Mouse (Mus musculus) myocyte (in vitro differentiated cells): ENCODE measurements around the gene Dda1. TPM values are rescaled to one million over a fixed set of nuclear protein-coding genes. Genes with fewer than 3 reads are reported as not detected.

Experiments used
- H3K27me3 ChIP-seq: one replicate; pipeline ENCODE4 v1.6.1; 2011; ENCODE audit not compliant: control insufficient read depth, insufficient read depth, insufficient read length
- H3K36me3 ChIP-seq: one replicate; pipeline ENCODE4 v1.6.1; 2011; ENCODE audit not compliant: control insufficient read depth, insufficient read depth
- H3K4me2 ChIP-seq: one replicate; pipeline ENCODE4 v1.6.1; 2011; ENCODE audit warnings: low read depth, control low read depth
- H3K4me3 ChIP-seq: one replicate; pipeline ENCODE4 v1.5.1; 2011; ENCODE audit warnings: mild to moderate bottlenecking, control low read depth, moderate library complexity
- H3K79me2 ChIP-seq: one replicate; pipeline ENCODE4 v1.6.1; 2011; ENCODE audit not compliant: control insufficient read depth, insufficient read depth
- H3ac ChIP-seq: one replicate; pipeline ENCODE4 v1.6.1; 2011; ENCODE audit not compliant: control insufficient read depth, insufficient read length
- CEBPB ChIP-seq: IDR thresholded peaks from 2 replicates; pipeline ENCODE4 v1.6.1; 2011; ENCODE audit warnings: mild to moderate bottlenecking, moderate library complexity; ENCODE audit not compliant: poor library complexity, insufficient read depth, severe bottlenecking
- E2F4 ChIP-seq: IDR thresholded peaks from one replicate; pipeline ENCODE4 v1.6.1; 2011; ENCODE audit warnings: mild to moderate bottlenecking, control low read depth, moderate library complexity; ENCODE audit not compliant: insufficient read depth
- MAX ChIP-seq: IDR thresholded peaks from one replicate; pipeline ENCODE4 v1.6.1; 2011; ENCODE audit warnings: low read depth, mild to moderate bottlenecking, control low read depth
- MYOD1 ChIP-seq, 3 experiments: IDR thresholded peaks; one replicate each; pipeline ENCODE4 v1.6.1; 2011; ENCODE audit warnings: control low read depth in 2 of 3, low read depth in 2 of 3, mild to moderate bottlenecking in 2 of 3, moderate library complexity in 1 of 3; ENCODE audit not compliant: insufficient read length in 2 of 3, control insufficient read depth in 1 of 3
- MYOG ChIP-seq, 3 experiments: IDR thresholded peaks; one replicate each; pipeline ENCODE4 v1.6.1; 2011; ENCODE audit warnings: control low read depth in 2 of 3, low read depth in 2 of 3, mild to moderate bottlenecking in 2 of 3; ENCODE audit not compliant: insufficient read length in 2 of 3, control insufficient read depth in 1 of 3, insufficient read depth in 1 of 3
- POLR2A ChIP-seq: IDR thresholded peaks from one replicate; pipeline ENCODE4 v1.6.1; 2011; ENCODE audit warnings: low read depth, mild to moderate bottlenecking, control low read depth, moderate library complexity; ENCODE audit not compliant: insufficient read length
- POLR2AphosphoS2 ChIP-seq: IDR thresholded peaks from one replicate; pipeline ENCODE4 v1.6.1; 2011; ENCODE audit warnings: low read depth, control low read depth; ENCODE audit not compliant: insufficient read length
- REST ChIP-seq: IDR thresholded peaks from one replicate; pipeline ENCODE4 v1.6.1; 2011; ENCODE audit warnings: mild to moderate bottlenecking, control low read depth, moderate library complexity; ENCODE audit not compliant: insufficient read depth, insufficient read length
- SRF ChIP-seq: IDR thresholded peaks from one replicate; pipeline ENCODE4 v1.6.1; 2011; ENCODE audit warnings: low read depth; ENCODE audit not compliant: control insufficient read depth, insufficient read length
- TCF12 ChIP-seq: IDR thresholded peaks from one replicate; pipeline ENCODE4 v1.6.1; 2011; ENCODE audit warnings: mild to moderate bottlenecking, control low read depth; ENCODE audit not compliant: poor library complexity, insufficient read depth, severe bottlenecking
- TCF3 ChIP-seq: IDR thresholded peaks from one replicate; pipeline ENCODE4 v1.6.1; 2011; ENCODE audit warnings: low read depth, control low read depth; ENCODE audit not compliant: insufficient read length
- USF1 ChIP-seq: IDR thresholded peaks from one replicate; pipeline ENCODE4 v1.6.1; 2011; ENCODE audit warnings: low read depth, mild to moderate bottlenecking, control low read depth, moderate library complexity
- polyA plus RNA-seq: library from polyadenylated mRNA; unstranded; fragments of >200 nt; fragmentation: generic; extraction: Trizol; gene quantifications from one replicate; pipeline ENCODE4 v1.2.1, GENCODE M21; 2012; ENCODE audit warnings: missing spikeins

The Dda1 gene
- polyA plus RNA-seq, 1 experiment: 117 TPM

- H3K4me2 ChIP-seq: peak overlapping the region; percentile 86
- H3K79me2 ChIP-seq: peaks cover 23% of the 10 kb centered on the region
- no peaks in the 10 kb centered on the region for H3K27me3 ChIP-seq
- peak overlapping the region; percentile 67 for H3K4me3 ChIP-seq
- H3K36me3 ChIP-seq: peaks cover 5% of the 10 kb centered on the region
- TF ChIP-seq CEBPB (no peak), SRF (no peak), MAX (no peak), TCF12 (no peak), E2F4 (no peak), POLR2AphosphoS2 (no peak), TCF3 (no peak), POLR2A (no peak), MYOG (IDR thresholded peaks at IDR 0.05; ENCODE audit: control insufficient read depth in 1 of 3, insufficient read depth in 1 of 3, insufficient read length in 2 of 3, low read depth in 2 of 3) (no peak), MYOD1 (IDR thresholded peaks at IDR 0.05; ENCODE audit: control insufficient read depth in 1 of 3, insufficient read length in 2 of 3, low read depth in 2 of 3) (no peak), USF1 (no peak), REST (no peak)
- H3ac ChIP-seq: no peak overlapping the region
Observed at GRCm38 (mm10) chr8:71470146-71470912, 1.3 kb downstream of the Dda1 start.

- Histone ChIP-seq H3K79me2 (peaks cover 23% of the 10 kb centered on the region), H3K4me3 (peak overlapping the region; percentile 67), H3K4me2 (no peak overlapping the region), H3K27me3 (no peaks in the 10 kb centered on the region), H3ac (no peak overlapping the region), H3K36me3 (peaks cover 5% of the 10 kb centered on the region)
- TF ChIP-seq POLR2AphosphoS2: no peak
- TF ChIP-seq POLR2A: no peak
- no peak for TF ChIP-seq MYOD1 (IDR thresholded peaks at IDR 0.05; ENCODE audit: control insufficient read depth in 1 of 3, insufficient read length in 2 of 3, low read depth in 2 of 3)
- TF ChIP-seq CEBPB: no peak
- no peak for TF ChIP-seq MAX
- TF ChIP-seq REST: no peak
- no peak for TF ChIP-seq MYOG (IDR thresholded peaks at IDR 0.05; ENCODE audit: control insufficient read depth in 1 of 3, insufficient read depth in 1 of 3, insufficient read length in 2 of 3, low read depth in 2 of 3)
- no peak for TF ChIP-seq TCF3
- no peak for TF ChIP-seq E2F4
- TF ChIP-seq TCF12: no peak
- no peak for TF ChIP-seq USF1
Observed at GRCm38 (mm10) chr8:71470913-71471255, 1.9 kb downstream of the Dda1 start.

GRCm38 (mm10) chr8:71471861-71472260, 2.9 kb downstream of the Dda1 start:
- no peak overlapping the region for H3K4me3 ChIP-seq
- H3ac ChIP-seq: no peak overlapping the region
- peaks cover 23% of the 10 kb centered on the region for H3K79me2 ChIP-seq
- TF ChIP-seq CEBPB: no peak
- no peak for TF ChIP-seq USF1
- TF ChIP-seq MAX: no peak
- no peak for TF ChIP-seq POLR2AphosphoS2
- no peak for TF ChIP-seq REST
- TF ChIP-seq TCF12: no peak
- no peak for TF ChIP-seq E2F4
- no peak for TF ChIP-seq POLR2A
- no peak for TF ChIP-seq MYOG (IDR thresholded peaks at IDR 0.05; ENCODE audit: control insufficient read depth in 1 of 3, insufficient read depth in 1 of 3, insufficient read length in 2 of 3, low read depth in 2 of 3)
- no peak for TF ChIP-seq TCF3
- TF ChIP-seq MYOD1 (IDR thresholded peaks at IDR 0.05; ENCODE audit: control insufficient read depth in 1 of 3, insufficient read length in 2 of 3, low read depth in 2 of 3): no peak
- H3K27me3 ChIP-seq: no peaks in the 10 kb centered on the region
- no peak overlapping the region for H3K4me2 ChIP-seq
- H3K36me3 ChIP-seq: peaks cover 5% of the 10 kb centered on the region

GRCm38 (mm10) chr8:71472601-71473386, 3.8 kb downstream of the Dda1 start:
- Histone ChIP-seq H3K4me3 (no peak overlapping the region), H3K4me2 (no peak overlapping the region), H3K79me2 (peaks cover 23% of the 10 kb centered on the region), H3K27me3 (no peaks in the 10 kb centered on the region), H3ac (no peak overlapping the region), H3K36me3 (peaks cover 5% of the 10 kb centered on the region)
- TF ChIP-seq POLR2AphosphoS2: no peak
- no peak for TF ChIP-seq MAX
- no peak for TF ChIP-seq MYOG (IDR thresholded peaks at IDR 0.05; ENCODE audit: control insufficient read depth in 1 of 3, insufficient read depth in 1 of 3, insufficient read length in 2 of 3, low read depth in 2 of 3)
- TF ChIP-seq CEBPB: no peak
- TF ChIP-seq SRF: no peak
- no peak for TF ChIP-seq E2F4
- no peak for TF ChIP-seq USF1
- no peak for TF ChIP-seq REST
- no peak for TF ChIP-seq MYOD1 (IDR thresholded peaks at IDR 0.05; ENCODE audit: control insufficient read depth in 1 of 3, insufficient read length in 2 of 3, low read depth in 2 of 3)
